Mouse (Mus musculus) ES-Bruce4 (cell line): ENCODE data around the gene Fam169b.

Experiments used
- CTCF ChIP-seq: IDR thresholded peaks from one replicate; pipeline ENCODE4 v1.8.1; 2011; ENCODE audit warnings: low read depth, low read length
- EP300 ChIP-seq: IDR thresholded peaks from 2 replicates; pipeline ENCODE4 v1.6.1; 2011; ENCODE audit warnings: low read depth, low read length; ENCODE audit not compliant: insufficient read depth
- POLR2A ChIP-seq: IDR thresholded peaks from one replicate; pipeline ENCODE4 v1.8.1; 2011; ENCODE audit warnings: low read length; ENCODE audit not compliant: insufficient read depth

DNA sequence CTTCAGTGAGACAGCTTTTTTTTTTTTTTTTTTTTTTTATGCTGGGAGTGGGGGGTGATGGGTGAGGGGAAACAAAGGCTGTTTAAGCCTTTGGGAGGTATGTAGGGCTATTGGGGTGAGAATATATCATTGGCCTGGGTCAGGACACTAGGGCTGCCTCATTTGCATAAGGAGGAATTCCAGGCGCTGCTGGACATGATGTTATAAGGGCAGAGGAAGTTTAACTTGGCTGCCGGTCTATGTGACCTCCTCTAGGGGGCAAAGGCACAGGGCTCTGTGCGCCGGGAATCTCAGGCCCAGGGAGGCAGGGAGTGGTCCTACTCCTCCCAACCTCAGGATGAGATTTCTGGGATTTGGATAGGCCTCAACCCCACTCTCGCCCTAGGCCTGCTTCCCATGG, 70.9 kb downstream of the Fam169b start:
- TF ChIP-seq CTCF (no peak), POLR2A (no peak), EP300 (no peak)
